Mouse (Mus musculus) frontal cortex, adult 2 months (tissue): Measurements from ENCODE around the gene Rasgrp3. TPM values are rescaled to one million over a fixed set of nuclear protein-coding genes. Genes with fewer than 3 reads are reported as not detected.

Experiments
- DNase-seq, 2 experiments: peaks; one replicate each; pipeline ENCODE4 v3.0.0; 2022; ENCODE audit warnings: low spot score in 1 of 2; ENCODE audit errors: extremely low spot score in 1 of 2
- polyA plus RNA-seq: library from polyadenylated mRNA; depleted of rRNA; stranded (reverse); fragments of >200 nt; gene quantifications from 2 replicates; pipeline ENCODE4 v1.2.3, GENCODE M21; 2012

Gene Rasgrp3
- polyA plus RNA-seq, 1 experiment, result 10.2 TPM

- no peak for DNase-seq
Measured at GRCm38 (mm10) chr17:75495213-75495612, 59.5 kb downstream of the Rasgrp3 start.

GRCm38 (mm10) chr17:75498241-75498651, 62.5 kb downstream of the Rasgrp3 start:
- DNase-seq, result peak; percentile 18 to 44

- DNase-seq, result no peak
Measured at GRCm38 (mm10) chr17:75503031-75503430, 67.3 kb downstream of the Rasgrp3 start.

GRCm38 (mm10) chr17:75505053-75505452, 69.4 kb downstream of the Rasgrp3 start:
- DNase-seq, result no peak

- no peak for DNase-seq
Measured at GRCm38 (mm10) chr17:75506097-75506675, 70.5 kb downstream of the Rasgrp3 start.

GRCm38 (mm10) chr17:75506708-75507641, 71.3 kb downstream of the Rasgrp3 start:
- DNase-seq, result no peak

- no peak for DNase-seq
Measured at GRCm38 (mm10) chr17:75509257-75509656, 73.6 kb downstream of the Rasgrp3 start.

- no peak for DNase-seq
Measured at GRCm38 (mm10) chr17:75516591-75516990, 80.9 kb downstream of the Rasgrp3 start.

- no peak for DNase-seq
Measured at GRCm38 (mm10) chr17:75518181-75518901, 82.6 kb downstream of the Rasgrp3 start.

- DNase-seq, result no peak
Measured at GRCm38 (mm10) chr17:75519239-75519900, 83.7 kb downstream of the Rasgrp3 start.

GRCm38 (mm10) chr17:75521236-75521842, 85.6 kb downstream of the Rasgrp3 start:
- no peak for DNase-seq

- no peak for DNase-seq
Measured at GRCm38 (mm10) chr17:75522347-75523065, 86.8 kb downstream of the Rasgrp3 start.

GRCm38 (mm10) chr17:75523812-75524211, 88.1 kb downstream of the Rasgrp3 start:
- DNase-seq, result no peak

- no peak for DNase-seq
Measured at GRCm38 (mm10) chr17:75526411-75526810, 90.7 kb downstream of the Rasgrp3 start.

- DNase-seq, result no peak
Measured at GRCm38 (mm10) chr17:75529222-75529935, 93.7 kb downstream of the Rasgrp3 start.

GRCm38 (mm10) chr17:75532469-75532986, 96.8 kb downstream of the Rasgrp3 start:
- no peak for DNase-seq

- DNase-seq, result no peak
Measured at GRCm38 (mm10) chr17:75534314-75535020, 98.8 kb downstream of the Rasgrp3 start.

- no peak for DNase-seq
Measured at GRCm38 (mm10) chr17:75535612-75536011, 99.9 kb downstream of the Rasgrp3 start.
